Mouse (Mus musculus) T-helper 1 cell (primary cell): ENCODE measurements around the gene Ppp1r15b.

ENCODE experiments used
- in situ Hi-C: fragments of 300-600 bp; cut with MboI, MseI; formaldehyde crosslinking; loops from one replicate; pipeline ENCODE4 v1.15.1; 2025; ENCODE audit warnings: high pct_unique_total_duplicates

Gene Ppp1r15b

GRCm38 (mm10) chr1:133119931-133120712, 10.8 kb upstream of the Ppp1r15b start:
- in situ Hi-C loops = loop anchor here (25.0 kb wide), 1 partner anchor 358 kb away; no protein-coding TSS in a partner anchor

- in situ Hi-C loops = loop anchor here (25.0 kb wide), 1 partner anchor 359 kb away; no protein-coding TSS in a partner anchor
These were observed 9.7 kb upstream of the Ppp1r15b start for GRCm38 (mm10) chr1:133121246-133121645.

GRCm38 (mm10) chr1:133124137-133124536, 6.8 kb upstream of the Ppp1r15b start:
- in situ Hi-C loops = loop anchor here (25.0 kb wide), 1 partner anchor 362 kb away; no protein-coding TSS in a partner anchor

DNA sequence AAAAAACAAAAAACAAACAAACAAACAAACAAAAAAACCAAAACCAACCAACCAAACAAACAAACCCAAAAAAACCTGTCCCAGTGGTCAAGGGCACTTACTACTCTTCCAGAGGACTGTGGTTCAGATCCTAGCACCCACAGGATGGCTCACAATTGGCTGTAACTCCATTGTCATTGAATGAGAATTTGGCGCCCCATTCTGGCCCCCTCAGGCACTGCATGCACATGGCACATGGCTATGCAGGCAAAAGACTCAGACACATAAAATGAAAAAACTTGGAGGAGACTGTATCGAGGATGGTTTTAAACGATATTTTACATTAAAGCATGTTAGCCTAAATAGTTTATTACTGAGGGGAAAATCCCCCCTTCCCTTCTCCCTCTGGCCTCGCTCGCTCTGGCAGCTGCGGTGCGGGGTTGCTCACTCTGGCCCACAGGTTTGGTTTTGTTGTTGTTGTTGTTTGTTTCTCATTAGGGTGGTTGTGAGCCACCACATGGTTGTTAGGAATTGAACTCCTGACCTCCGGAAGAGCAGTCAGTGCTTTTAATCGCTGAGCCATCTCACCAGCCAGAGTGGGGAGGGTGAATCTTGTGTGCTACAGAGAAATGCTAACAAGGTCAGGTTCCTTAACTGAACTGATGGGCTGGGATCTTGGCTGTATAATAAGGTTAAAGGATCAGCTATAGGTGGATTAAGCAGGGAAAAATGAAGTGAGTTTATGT, 5.1 kb upstream of the Ppp1r15b start:
- in situ Hi-C loops = no loop called here

GRCm38 (mm10) chr1:133126365-133126740, 4.6 kb upstream of the Ppp1r15b start:
- in situ Hi-C loops = no loop called here

DNA sequence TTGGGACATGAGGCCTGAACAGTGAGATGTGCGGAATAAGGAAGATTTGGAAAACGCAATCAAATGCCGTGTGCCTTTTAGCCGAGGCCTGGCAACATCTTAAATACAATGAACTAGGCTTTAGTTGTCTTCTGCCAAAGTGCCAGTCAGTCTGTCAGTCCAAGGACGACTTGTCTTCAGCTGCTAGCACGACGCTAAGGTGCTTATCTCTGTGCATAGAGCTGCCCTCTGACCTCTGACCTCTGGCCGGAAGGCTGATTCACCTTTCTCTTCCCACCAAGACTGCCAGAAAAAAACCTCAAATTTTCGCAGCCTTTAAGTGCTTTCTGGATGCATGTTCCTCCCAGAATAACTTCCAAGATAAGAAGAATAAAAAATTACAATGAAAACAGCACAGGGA, 3.6 kb upstream of the Ppp1r15b start:
- in situ Hi-C loops = no loop called here

- in situ Hi-C loops = loop anchor here (5.0 kb wide), 1 partner anchor 92 kb away; no protein-coding TSS in a partner anchor
These were observed 1.3 kb upstream of the Ppp1r15b start for GRCm38 (mm10) chr1:133129471-133130221.

DNA sequence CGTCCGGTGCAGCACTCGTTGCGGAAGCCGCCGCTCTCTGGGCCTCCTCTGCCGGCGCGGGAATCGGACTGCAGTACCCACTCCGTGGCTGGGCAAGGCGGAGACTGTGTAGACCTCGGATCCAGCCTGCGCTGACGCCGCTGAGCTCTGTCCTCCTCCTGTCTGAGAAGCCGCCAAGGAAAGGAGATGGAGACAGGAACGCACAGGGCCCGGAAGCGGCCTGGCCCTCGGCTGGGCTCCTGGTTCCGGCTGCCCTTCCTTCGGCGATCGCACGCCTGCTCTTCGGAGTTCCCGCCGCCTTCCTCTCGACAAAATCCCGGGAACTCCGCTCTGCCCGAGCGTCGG, 590 bp downstream of the Ppp1r15b start:
- in situ Hi-C loops = loop anchor here (5.0 kb wide), 1 partner anchor 94 kb away; no protein-coding TSS in a partner anchor

DNA sequence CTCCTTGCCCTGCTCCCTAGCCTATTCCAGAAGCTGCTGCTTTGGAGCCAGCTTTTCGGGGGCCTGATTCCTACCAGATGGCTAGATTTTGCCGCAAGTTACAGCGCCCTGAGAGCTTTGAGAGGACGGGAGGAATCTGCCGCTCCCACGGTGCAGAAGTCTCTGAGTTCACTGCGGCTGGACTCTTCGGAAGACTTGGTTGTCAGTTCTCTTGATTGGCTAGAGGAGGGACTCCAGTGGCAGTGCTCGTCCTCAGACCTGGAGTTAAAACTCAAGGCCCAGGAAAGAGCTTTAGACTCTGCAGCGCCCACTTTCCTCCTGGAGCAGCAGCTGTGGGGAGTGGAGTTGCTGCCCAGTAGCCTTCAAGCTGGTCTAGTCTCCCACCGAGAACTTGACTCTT, 993 bp downstream of the Ppp1r15b start:
- in situ Hi-C loops = loop anchor here (5.0 kb wide), 1 partner anchor 95 kb away; no protein-coding TSS in a partner anchor

GRCm38 (mm10) chr1:133132388-133133326, 1.7 kb downstream of the Ppp1r15b start:
- in situ Hi-C loops = loop anchor here (5.0 kb wide), 1 partner anchor 95 kb away; no protein-coding TSS in a partner anchor

GRCm38 (mm10) chr1:133133425-133133824, 2.5 kb downstream of the Ppp1r15b start:
- in situ Hi-C loops = loop anchor here (5.0 kb wide), 1 partner anchor 96 kb away; no protein-coding TSS in a partner anchor

GRCm38 (mm10) chr1:133134071-133134470, 3.1 kb downstream of the Ppp1r15b start:
- in situ Hi-C loops = loop anchor here (5.0 kb wide), 1 partner anchor 97 kb away; no protein-coding TSS in a partner anchor

DNA sequence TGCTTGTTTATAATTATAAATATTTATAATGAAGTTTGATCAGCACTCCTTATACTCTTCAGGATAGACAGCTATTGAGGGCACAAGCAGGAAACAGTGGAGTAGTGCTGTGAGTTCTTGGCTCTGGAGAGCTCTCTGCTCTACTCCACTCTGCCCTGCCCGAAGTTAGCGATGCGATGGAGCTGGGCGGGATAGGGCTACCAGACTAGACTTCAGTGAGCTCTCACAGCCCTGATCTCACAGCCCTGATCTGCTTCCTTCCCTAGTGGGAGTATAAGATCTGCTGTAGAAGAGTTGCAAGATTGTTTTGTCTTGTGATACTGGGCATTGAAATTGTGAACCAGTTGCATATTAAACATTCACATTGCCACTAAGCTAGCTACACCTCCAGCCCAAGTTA, 3.9 kb downstream of the Ppp1r15b start:
- in situ Hi-C loops = loop anchor here (5.0 kb wide), 1 partner anchor 98 kb away; no protein-coding TSS in a partner anchor

- in situ Hi-C loops = no loop called here
These were observed 4.9 kb downstream of the Ppp1r15b start for GRCm38 (mm10) chr1:133135808-133136207.

DNA sequence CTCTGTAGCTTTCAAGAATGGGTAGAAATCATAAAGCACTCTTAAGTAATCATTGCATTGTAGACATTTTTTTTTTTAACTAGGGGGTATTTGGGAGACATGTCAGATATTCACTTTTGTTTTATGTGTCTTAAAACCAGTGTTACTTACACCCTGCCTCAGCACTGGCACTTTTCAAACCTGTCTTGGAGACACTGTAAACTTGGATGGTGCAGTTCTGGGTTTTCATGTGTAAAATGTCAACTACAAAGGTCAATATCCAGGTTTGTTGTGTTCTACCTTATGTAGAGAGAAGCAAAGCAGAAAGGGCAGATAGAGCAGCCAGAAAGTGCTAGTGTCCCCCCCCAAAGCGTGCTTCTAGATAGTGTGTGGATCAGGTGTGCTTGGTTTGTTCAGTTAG, 7.5 kb downstream of the Ppp1r15b start:
- in situ Hi-C loops = no loop called here

DNA sequence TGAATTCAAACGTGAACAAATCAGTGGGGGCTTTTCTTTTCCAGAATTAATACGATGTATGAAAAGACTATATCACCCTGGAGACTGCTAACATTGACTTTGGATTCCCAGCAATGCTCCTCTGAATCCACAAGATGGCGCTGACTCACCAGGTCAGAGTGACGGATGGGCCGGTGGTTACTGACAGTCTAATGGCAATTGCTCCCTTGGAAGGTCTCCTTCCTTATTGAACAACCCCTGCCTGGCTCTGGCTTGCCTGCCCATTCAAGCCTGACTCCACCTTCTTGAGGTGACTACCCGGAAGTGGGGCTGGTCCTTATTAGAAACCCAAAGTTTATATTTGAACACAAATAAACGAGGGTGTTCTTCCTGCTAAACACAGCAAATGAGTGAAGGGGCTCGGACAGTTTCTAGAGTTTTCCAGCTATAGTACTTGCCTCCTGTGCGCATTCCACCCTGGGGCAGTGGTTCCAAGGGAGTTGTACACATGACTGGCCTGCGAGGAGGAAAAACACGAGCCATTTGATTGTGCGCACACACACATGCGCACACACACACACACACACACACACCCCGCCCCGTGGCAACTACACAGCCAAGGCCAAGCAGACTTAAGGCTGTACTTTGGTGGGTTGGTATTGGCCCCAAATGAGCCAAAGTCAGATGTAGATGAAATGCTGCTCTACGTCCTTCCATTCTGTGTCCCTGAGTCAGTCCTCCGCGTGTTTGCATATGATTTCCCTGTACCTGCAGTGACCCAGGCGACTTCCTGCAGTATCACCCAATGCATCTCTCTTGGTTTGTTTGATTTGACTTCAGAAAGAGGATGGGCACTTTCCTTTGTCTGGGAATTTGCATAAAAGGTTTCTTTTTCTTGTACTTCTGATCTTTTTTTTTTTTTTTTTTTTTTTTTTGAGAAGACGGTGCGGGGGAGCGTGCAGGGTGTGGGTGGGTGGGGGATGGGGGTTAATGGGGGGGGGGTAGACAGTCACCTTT, 15.4 kb downstream of the Ppp1r15b start:
- in situ Hi-C loops = no loop called here

- in situ Hi-C loops = no loop called here
These were observed 16.4 kb downstream of the Ppp1r15b start for GRCm38 (mm10) chr1:133147324-133147723.

GRCm38 (mm10) chr1:133148122-133148521, 17.2 kb downstream of the Ppp1r15b start:
- in situ Hi-C loops = no loop called here

- in situ Hi-C loops = no loop called here
These were observed 19.6 kb downstream of the Ppp1r15b start for GRCm38 (mm10) chr1:133150556-133150955.
